Mouse (Mus musculus) kidney, adult 9 months (tissue): ENCODE measurements around the gene Pde6c.
A peak's percentile ranks its signal among the peaks of the same experiment; 100 is the strongest.

Experiments used
- DNase-seq: peaks from one replicate; pipeline ENCODE4 v3.0.0; 2022

Gene Pde6c

GRCm38 (mm10) chr19:38143540-38144271 lies 11.1 kb downstream of the Pde6c start:
- DNase-seq = no peak

GRCm38 (mm10) chr19:38156243-38156642 lies 23.7 kb downstream of the Pde6c start:
- no peak for DNase-seq

GRCm38 (mm10) chr19:38161648-38162354 lies 29.2 kb downstream of the Pde6c start:
- DNase-seq = no peak

- no peak for DNase-seq
Measured at GRCm38 (mm10) chr19:38164633-38165032, 32.1 kb downstream of the Pde6c start.

- no peak for DNase-seq
Measured at GRCm38 (mm10) chr19:38179675-38180074, 47.1 kb downstream of the Pde6c start.

- no peak for DNase-seq
Measured at GRCm38 (mm10) chr19:38186631-38187344, 54.2 kb downstream of the Pde6c start.

- DNase-seq = no peak
Measured at GRCm38 (mm10) chr19:38187345-38187680, 54.7 kb downstream of the Pde6c start.

- no peak for DNase-seq
Measured at GRCm38 (mm10) chr19:38190606-38191005, 58.0 kb downstream of the Pde6c start.

- peak; percentile 9 for DNase-seq
Measured at GRCm38 (mm10) chr19:38191446-38191845, 58.9 kb downstream of the Pde6c start.

GRCm38 (mm10) chr19:38195245-38195644 lies 62.7 kb downstream of the Pde6c start:
- DNase-seq = no peak

GRCm38 (mm10) chr19:38198731-38199130 lies 66.2 kb downstream of the Pde6c start:
- DNase-seq = no peak

- no peak for DNase-seq
Measured at GRCm38 (mm10) chr19:38206669-38207068, 74.1 kb downstream of the Pde6c start.

- DNase-seq = no peak
Measured at GRCm38 (mm10) chr19:38217696-38218095, 85.1 kb downstream of the Pde6c start.

GRCm38 (mm10) chr19:38223356-38223904 lies 90.8 kb downstream of the Pde6c start:
- DNase-seq = peak; percentile 6

GRCm38 (mm10) chr19:38223905-38224684 lies 91.5 kb downstream of the Pde6c start, which contains the start of gene Fra10ac1:
Gene Fra10ac1 (minus strand): TSS chr19:38224156.
- DNase-seq = peak; percentile 90

GRCm38 (mm10) chr19:38224685-38225060 lies 92.1 kb downstream of the Pde6c start:
- DNase-seq = peak; percentile 4

- no peak for DNase-seq
Measured at GRCm38 (mm10) chr19:38228699-38229098, 96.1 kb downstream of the Pde6c start.

GRCm38 (mm10) chr19:38232087-38232486 lies 99.5 kb downstream of the Pde6c start:
- peak; percentile 33 for DNase-seq

- no peak for DNase-seq
Measured at GRCm38 (mm10) chr19:38232516-38232915, 99.9 kb downstream of the Pde6c start.
